25 mouse cellular contexts compared by ENCODE assay signal in genomic region chr2:167076759-167077158, GRCm38 (mm10).
"Had no signal": no experiment of that assay in that cellular context is flagged by ENCODE, and none has a peak within 500 bp of the region (broad histone marks: within the 10 kb centered on the region; RNA-seq: fewer than 3 reads in every experiment).

No protein-coding gene starts in this region.

- H3K27me3 ChIP-seq: hindbrain, embryonic 12.5 days; hindbrain, embryonic 15.5 days; kidney, embryonic 15.5 days; limb, embryonic 13.5 days; limb, embryonic 15.5 days had no signal

- ATAC-seq: hindbrain, postnatal 0 days; intestine, embryonic 16.5 days; liver, embryonic 12.5 days had no signal

- H3K36me3 ChIP-seq: heart, embryonic 10.5 days; heart, embryonic 12.5 days; hindbrain, embryonic 10.5 days; hindbrain, embryonic 12.5 days; hindbrain, embryonic 15.5 days; kidney, embryonic 15.5 days; limb, embryonic 13.5 days; limb, embryonic 15.5 days; liver, embryonic 12.5 days had no signal

- DNase-seq: gastrocnemius, postnatal 10 days; heart, adult 18-20 months; heart, postnatal 10 days; heart, postnatal 4 days; kidney, adult 11 months; kidney, adult 2 months; kidney, adult 9 months; kidney, postnatal 14 days; kidney, postnatal 36 days; layer of hippocampus, adult 9-11 months; layer of hippocampus, postnatal 36 days; left cerebral cortex, postnatal 4 days had no signal

- H3K9ac ChIP-seq: heart, embryonic 12.5 days; hindbrain, embryonic 12.5 days; hindbrain, embryonic 15.5 days; kidney, embryonic 15.5 days; limb, embryonic 13.5 days; limb, embryonic 15.5 days; liver, embryonic 12.5 days had no signal

- H3K4me3 ChIP-seq: gastrocnemius, adult 2 months; heart, embryonic 10.5 days; heart, embryonic 12.5 days; hindbrain, embryonic 10.5 days; hindbrain, embryonic 12.5 days; hindbrain, embryonic 15.5 days; kidney, embryonic 15.5 days; limb, embryonic 13.5 days; limb, embryonic 15.5 days; liver, embryonic 12.5 days had no signal

- H3K27ac ChIP-seq: gastrocnemius, adult 2 months; heart, embryonic 10.5 days; hindbrain, embryonic 10.5 days; hindbrain, embryonic 12.5 days; hindbrain, embryonic 15.5 days; hindbrain, postnatal 0 days; kidney, embryonic 15.5 days; kidney, postnatal 0 days; limb, embryonic 13.5 days; limb, embryonic 15.5 days; liver, embryonic 12.5 days had no signal

- H3K9me3 ChIP-seq: heart, embryonic 10.5 days; heart, embryonic 12.5 days; hindbrain, embryonic 10.5 days; hindbrain, embryonic 12.5 days; hindbrain, embryonic 15.5 days; kidney, embryonic 15.5 days; limb, embryonic 13.5 days; limb, embryonic 15.5 days; liver, embryonic 12.5 days had no signal

- H3K4me2 ChIP-seq: heart, embryonic 12.5 days; hindbrain, embryonic 12.5 days; hindbrain, embryonic 15.5 days; kidney, embryonic 15.5 days; limb, embryonic 13.5 days; limb, embryonic 15.5 days; liver, embryonic 12.5 days had no signal
